Mouse (Mus musculus) lung, postnatal 4 days (tissue): ENCODE measurements around the gene Adora1.

Experiments
- DNase-seq, 2 experiments: peaks; one replicate each; pipeline ENCODE4 v3.0.0; 2021

Adora1 gene

GRCm38 (mm10) chr1:134215059-134215458, 20.2 kb downstream of the Adora1 start:
- no peak for DNase-seq

- DNase-seq, result no peak
Observed at GRCm38 (mm10) chr1:134213405-134213804, 21.8 kb downstream of the Adora1 start.

- DNase-seq, result no peak
Observed at GRCm38 (mm10) chr1:134212351-134212750, 22.9 kb downstream of the Adora1 start.

GRCm38 (mm10) chr1:134211631-134212030, 23.6 kb downstream of the Adora1 start:
- DNase-seq, result no peak

GRCm38 (mm10) chr1:134211043-134211442, 24.2 kb downstream of the Adora1 start:
- DNase-seq, result no peak

- DNase-seq, result no peak
Observed at GRCm38 (mm10) chr1:134210179-134210755, 25.0 kb downstream of the Adora1 start.

GRCm38 (mm10) chr1:134206085-134206484, 29.1 kb downstream of the Adora1 start:
- no peak for DNase-seq

GRCm38 (mm10) chr1:134205296-134206018, 29.8 kb downstream of the Adora1 start:
- DNase-seq, result no peak

GRCm38 (mm10) chr1:134204230-134204629, 31.0 kb downstream of the Adora1 start:
- no peak for DNase-seq

- peak; percentile 75 to 79 for DNase-seq
Observed at GRCm38 (mm10) chr1:134201751-134202420, 33.3 kb downstream of the Adora1 start.

- DNase-seq, result no peak
Observed at GRCm38 (mm10) chr1:134200998-134201686, 34.1 kb downstream of the Adora1 start.

GRCm38 (mm10) chr1:134200481-134200880, 34.8 kb downstream of the Adora1 start:
- no peak for DNase-seq

GRCm38 (mm10) chr1:134198197-134198995, 36.8 kb downstream of the Adora1 start:
- no peak for DNase-seq

- DNase-seq, result no peak
Observed at GRCm38 (mm10) chr1:134197325-134197982, 37.8 kb downstream of the Adora1 start.

- DNase-seq, result peak; percentile 82 to 84
Observed at GRCm38 (mm10) chr1:134196386-134196785, 38.8 kb downstream of the Adora1 start.

GRCm38 (mm10) chr1:134195979-134196378, 39.3 kb downstream of the Adora1 start:
- DNase-seq, result peak; percentile 21 to 51

- no peak for DNase-seq
Observed at GRCm38 (mm10) chr1:134195571-134195970, 39.7 kb downstream of the Adora1 start.

GRCm38 (mm10) chr1:134195117-134195516, 40.1 kb downstream of the Adora1 start:
- no peak for DNase-seq

- no peak for DNase-seq
Observed at GRCm38 (mm10) chr1:134194298-134195022, 40.8 kb downstream of the Adora1 start.

- DNase-seq, result no peak
Observed at GRCm38 (mm10) chr1:134193674-134194197, 41.5 kb downstream of the Adora1 start.

GRCm38 (mm10) chr1:134193126-134193525, 42.1 kb downstream of the Adora1 start, which contains the start of gene Mybph:
Gene Mybph (plus strand): TSS chr1:134193448.
- no peak for DNase-seq
